Mouse (Mus musculus) CH12.LX (cell line): ENCODE data around the gene Pou4f1. TPM values are rescaled to one million over a fixed set of nuclear protein-coding genes. Genes with fewer than 3 reads are reported as not detected.

ENCODE experiments used
- DNase-seq: peaks from one replicate; pipeline ENCODE4 v3.0.0-alpha.2; 2013; ENCODE audit errors: extremely low read depth
- H3K27ac ChIP-seq: 2 replicates; pipeline ENCODE4 v1.5.1; 2012; ENCODE audit warnings: low read depth, mild to moderate bottlenecking, control low read depth, moderate library complexity; ENCODE audit not compliant: insufficient read depth
- H3K27me3 ChIP-seq: replicated peaks from 2 replicates; pipeline ENCODE3; 2012; ENCODE audit warnings: inconsistent platforms
- H3K36me3 ChIP-seq, 2 experiments: replicated peaks in 1 of 2; 2 replicates each; pipeline versions ENCODE3 to v1.6.1; 2012; ENCODE audit warnings: inconsistent platforms in 1 of 2, low read length in 1 of 2, mild to moderate bottlenecking in 1 of 2, mixed read lengths in 1 of 2, moderate library complexity in 1 of 2; ENCODE audit not compliant: control insufficient read depth in 1 of 2, insufficient read depth in 1 of 2
- H3K4me1 ChIP-seq, 2 experiments: 2 replicates each; pipeline ENCODE4 v1.6.1; 2012; ENCODE audit warnings: inconsistent platforms in 1 of 2, moderate library complexity in 1 of 2; ENCODE audit not compliant: insufficient read depth in 2 of 2, control insufficient read depth in 1 of 2
- H3K4me2 ChIP-seq: 2 replicates; pipeline ENCODE4 v1.6.1; 2012; ENCODE audit warnings: low read depth, mild to moderate bottlenecking, control low read depth; ENCODE audit not compliant: poor library complexity, insufficient read depth, severe bottlenecking
- H3K4me3 ChIP-seq, 3 experiments: fragments of 150-350 bp in 1 of 3; sonication (generic) in 1 of 3; replicated peaks in 1 of 3; 2 replicates each; pipeline versions ENCODE3 to v1.5.1; 2011 to 2012; ENCODE audit warnings: low read depth in 2 of 3, low read length in 2 of 3, mild to moderate bottlenecking in 2 of 3, moderate library complexity in 2 of 3, control low read depth in 1 of 3, improper control_type of control experiment in 1 of 3, inconsistent platforms in 1 of 3, mixed read lengths in 1 of 3; ENCODE audit not compliant: poor library complexity in 1 of 3
- H3K79me2 ChIP-seq: replicated peaks from 2 replicates; pipeline ENCODE4 v1.6.1; 2012; ENCODE audit warnings: mild to moderate bottlenecking, moderate library complexity; ENCODE audit not compliant: control insufficient read depth, poor library complexity, insufficient read depth, severe bottlenecking; ENCODE audit errors: extremely low read depth
- H3K9ac ChIP-seq: 2 replicates; pipeline ENCODE4 v1.6.1; 2012; ENCODE audit warnings: low read depth, mild to moderate bottlenecking, control low read depth, moderate library complexity; ENCODE audit not compliant: insufficient read depth
- H3K9me3 ChIP-seq: replicated peaks from 2 replicates; pipeline ENCODE3; 2012; ENCODE audit warnings: low read length, inconsistent platforms, mixed read lengths
- CHD1 ChIP-seq: IDR thresholded peaks from 2 replicates; pipeline ENCODE4 v1.6.1; 2012; ENCODE audit warnings: low read depth, low read length, improper control_type of control experiment, inconsistent platforms
- E2F4 ChIP-seq: IDR thresholded peaks from 2 replicates; pipeline ENCODE4 v1.6.1; 2011; ENCODE audit warnings: low read depth, low read length, improper control_type of control experiment; ENCODE audit not compliant: insufficient replicate concordance
- ELF1 ChIP-seq: IDR thresholded peaks from 2 replicates; pipeline ENCODE4 v1.6.1; 2014; ENCODE audit warnings: low read depth, mild to moderate bottlenecking, inconsistent platforms, low read length, improper control_type of control experiment
- EP300 ChIP-seq: IDR thresholded peaks from 2 replicates; pipeline ENCODE4 v1.6.1; 2011; ENCODE audit warnings: low read length, improper control_type of control experiment
- GABPA ChIP-seq: IDR thresholded peaks from 2 replicates; pipeline ENCODE4 v1.6.1; 2012; ENCODE audit warnings: low read depth, low read length, improper control_type of control experiment, inconsistent platforms; ENCODE audit not compliant: insufficient replicate concordance
- HCFC1 ChIP-seq: IDR thresholded peaks from 2 replicates; pipeline ENCODE4 v1.6.1; 2012; ENCODE audit warnings: low read depth, mild to moderate bottlenecking, inconsistent platforms, low read length, improper control_type of control experiment
- KAT2A ChIP-seq: IDR thresholded peaks from 2 replicates; pipeline ENCODE4 v1.6.1; 2012; ENCODE audit warnings: low read length, improper control_type of control experiment, inconsistent platforms; ENCODE audit not compliant: insufficient replicate concordance
- MAFK ChIP-seq: IDR thresholded peaks from 2 replicates; pipeline ENCODE4 v1.6.1; 2011; ENCODE audit warnings: low read length, improper control_type of control experiment; ENCODE audit not compliant: insufficient replicate concordance
- MAZ ChIP-seq: IDR thresholded peaks from 2 replicates; pipeline ENCODE4 v1.6.1; 2012; ENCODE audit warnings: low read depth, mild to moderate bottlenecking, inconsistent platforms, low read length, improper control_type of control experiment, moderate library complexity
- MYC ChIP-seq: IDR thresholded peaks from 2 replicates; pipeline ENCODE4 v1.6.1; 2011; ENCODE audit warnings: low read depth, mild to moderate bottlenecking, improper control_type of control experiment, low read length
- NRF1 ChIP-seq: IDR thresholded peaks from 2 replicates; pipeline ENCODE4 v1.6.1; 2014; ENCODE audit warnings: low read depth, mild to moderate bottlenecking, inconsistent platforms, low read length, improper control_type of control experiment, moderate library complexity
- PAX5 ChIP-seq: IDR thresholded peaks from 2 replicates; pipeline ENCODE4 v1.6.1; 2012; ENCODE audit warnings: low read length, inconsistent platforms, mixed read lengths
- POLR2AphosphoS2 ChIP-seq: IDR thresholded peaks from 2 replicates; pipeline ENCODE4 v1.6.1; 2011; ENCODE audit warnings: low read depth, low read length, improper control_type of control experiment
- RCOR1 ChIP-seq: conservative IDR thresholded peaks from 2 replicates; pipeline ENCODE4 v1.6.1; 2012; ENCODE audit warnings: low read depth, mild to moderate bottlenecking, inconsistent platforms, low read length, improper control_type of control experiment
- SIN3A ChIP-seq: IDR thresholded peaks from 2 replicates; pipeline ENCODE4 v1.6.1; 2012; ENCODE audit warnings: low read length, improper control_type of control experiment, inconsistent platforms
- ZMIZ1 ChIP-seq: IDR thresholded peaks from 2 replicates; pipeline ENCODE4 v1.6.1; 2012; ENCODE audit warnings: low read depth, mild to moderate bottlenecking, inconsistent platforms, low read length, improper control_type of control experiment
- dilution Hi-C: fragments of 300-500 bp; cut with MboI; formaldehyde crosslinking; loops from 2 replicates; pipeline ENCODE4 v1.14.3; 2020; ENCODE audit warnings: low sequenced_read_pairs; ENCODE audit not compliant: extremely low pct_unique_long_range_greater_than_20kb, extremely low pct_ligation_motif_present
- in situ Hi-C: fragments of 300-500 bp; cut with MboI; formaldehyde crosslinking; loops from 3 replicates; pipeline ENCODE4 v1.14.3; 2019; ENCODE audit warnings: low sequenced_read_pairs, low pct_ligation_motif_present, low pct_unique_long_range_greater_than_20kb, mixed read lengths
- polyA plus RNA-seq: library from polyadenylated mRNA; unstranded; fragments of >175 nt; gene quantifications from 2 replicates; pipeline ENCODE4 v1.2.1, GENCODE M21; 2012; ENCODE audit warnings: low read depth; ENCODE audit not compliant: insufficient read length
- total RNA-seq, 2 experiments: library from RNA; depleted of rRNA; stranded (reverse); fragments of 300-350 nt in 1 of 2; fragments of >200 nt in 1 of 2; gene quantifications; 2 replicates each; pipeline ENCODE4 v1.2.3; 2012 to 2014

Gene Pou4f1
- total and polyA plus RNA-seq, 3 experiments, result 1.1 to 4.2 (median 1.5) TPM

GRCm38 (mm10) chr14:104460325-104461285, 7.2 kb downstream of the Pou4f1 start:
- no peak for DNase-seq
- Histone ChIP-seq H3K27me3 (no peaks in the 10 kb centered on the region), H3K36me3 (peaks cover 0 to 7% of the 10 kb centered on the region in 2 experiments), H3K27ac (no peak overlapping the region), H3K4me1 (no peaks in the 10 kb centered on the region), H3K79me2 (no peaks in the 10 kb centered on the region), H3K4me2 (no peak overlapping the region), H3K4me3 (no peak overlapping the region), H3K9ac (no peak overlapping the region), H3K9me3 (peaks cover under 1% of the 10 kb centered on the region)
- dilution Hi-C loops, result no loop called here
- in situ Hi-C loops, result no loop called here
- TF ChIP-seq SIN3A, result no peak
- no peak for TF ChIP-seq HCFC1
- no peak for TF ChIP-seq KAT2A
- TF ChIP-seq EP300, result no peak
- TF ChIP-seq ZMIZ1, result no peak
- TF ChIP-seq E2F4, result no peak
- TF ChIP-seq PAX5, result no peak
- TF ChIP-seq CHD1, result no peak
- TF ChIP-seq MAFK, result no peak

- in situ Hi-C loops, result no loop called here
- no peak overlapping the region for H3K4me3 ChIP-seq
- H3K79me2 ChIP-seq, result no peaks in the 10 kb centered on the region
- no peaks in the 10 kb centered on the region for H3K9me3 ChIP-seq
- H3K4me2 ChIP-seq, result no peak overlapping the region
- H3K27me3 ChIP-seq, result no peaks in the 10 kb centered on the region
- no peak overlapping the region for H3K27ac ChIP-seq
- H3K4me1 ChIP-seq, result no peaks in the 10 kb centered on the region
- no peak for DNase-seq
- no peaks in the 10 kb centered on the region for H3K36me3 ChIP-seq
- dilution Hi-C loops, result no loop called here
- no peak overlapping the region for H3K9ac ChIP-seq
- TF ChIP-seq MYC (no peak), GABPA (no peak), ELF1 (no peak), RCOR1 (no peak), NRF1 (no peak), POLR2AphosphoS2 (no peak), MAZ (no peak), EP300 (no peak)
These were observed 8.2 kb downstream of the Pou4f1 start for GRCm38 (mm10) chr14:104459513-104460111.
